Mouse (Mus musculus): ENCODE measurements at regions not wholly inside any gene's neighbourhood (a gene's known extent, or its start where the extent isn't known, plus 50 kb on each side); places are given as distances from the start of the nearest gene placed in this dataset.

- TF ChIP-seq CTCF (IDR thresholded peaks at IDR 0.05 in 2 of 3, conservative IDR thresholded peaks at IDR 0.05 in 1 of 3; ENCODE audit: control insufficient read depth in 1 of 3, insufficient read depth in 1 of 3, low read depth in 2 of 3, low read length in 3 of 3, poor library complexity in 1 of 3, severe bottlenecking in 1 of 3), result no peak
- TF ChIP-seq POLR2A (IDR thresholded peaks at IDR 0.05; ENCODE audit: control insufficient read depth in 1 of 2, insufficient read depth in 1 of 2, low read depth in 1 of 2, low read length in 2 of 2, poor library complexity in 1 of 2), result no peak
- TF ChIP-seq MAZ (IDR thresholded peaks at IDR 0.05; ENCODE audit: low read depth, low read length), result no peak
- TF ChIP-seq UBTF (IDR thresholded peaks at IDR 0.05; ENCODE audit: borderline replicate concordance, insufficient read depth, low read depth, low read length), result no peak
- no peak for TF ChIP-seq MAFK (IDR thresholded peaks at IDR 0.05; ENCODE audit: borderline replicate concordance, low read depth, low read length)
- no peak for TF ChIP-seq JUND (IDR thresholded peaks at IDR 0.05; ENCODE audit: low read depth, low read length)
- TF ChIP-seq MXI1 (IDR thresholded peaks at IDR 0.05; ENCODE audit: low read depth, low read length), result no peak
- TF ChIP-seq HCFC1 (IDR thresholded peaks at IDR 0.05; ENCODE audit: low read depth, low read length), result no peak
- TF ChIP-seq RCOR1 (IDR thresholded peaks at IDR 0.05; ENCODE audit: low read depth, low read length), result no peak
- TF ChIP-seq MYC (IDR thresholded peaks at IDR 0.05; ENCODE audit: low read depth, low read length), result no peak
- no peak for TF ChIP-seq USF1 (IDR thresholded peaks at IDR 0.05; ENCODE audit: low read depth, low read length)
Measured at GRCm38 (mm10) chr15:52820796-52821195, 1063.9 kb upstream of the Gm7489 start.

Data from MEL (cell line).